Mouse (Mus musculus): Measurements from ENCODE around the gene Samd13.
A peak's percentile ranks its signal among the peaks of the same experiment; 100 is the strongest.

Samd13 gene

DNA sequence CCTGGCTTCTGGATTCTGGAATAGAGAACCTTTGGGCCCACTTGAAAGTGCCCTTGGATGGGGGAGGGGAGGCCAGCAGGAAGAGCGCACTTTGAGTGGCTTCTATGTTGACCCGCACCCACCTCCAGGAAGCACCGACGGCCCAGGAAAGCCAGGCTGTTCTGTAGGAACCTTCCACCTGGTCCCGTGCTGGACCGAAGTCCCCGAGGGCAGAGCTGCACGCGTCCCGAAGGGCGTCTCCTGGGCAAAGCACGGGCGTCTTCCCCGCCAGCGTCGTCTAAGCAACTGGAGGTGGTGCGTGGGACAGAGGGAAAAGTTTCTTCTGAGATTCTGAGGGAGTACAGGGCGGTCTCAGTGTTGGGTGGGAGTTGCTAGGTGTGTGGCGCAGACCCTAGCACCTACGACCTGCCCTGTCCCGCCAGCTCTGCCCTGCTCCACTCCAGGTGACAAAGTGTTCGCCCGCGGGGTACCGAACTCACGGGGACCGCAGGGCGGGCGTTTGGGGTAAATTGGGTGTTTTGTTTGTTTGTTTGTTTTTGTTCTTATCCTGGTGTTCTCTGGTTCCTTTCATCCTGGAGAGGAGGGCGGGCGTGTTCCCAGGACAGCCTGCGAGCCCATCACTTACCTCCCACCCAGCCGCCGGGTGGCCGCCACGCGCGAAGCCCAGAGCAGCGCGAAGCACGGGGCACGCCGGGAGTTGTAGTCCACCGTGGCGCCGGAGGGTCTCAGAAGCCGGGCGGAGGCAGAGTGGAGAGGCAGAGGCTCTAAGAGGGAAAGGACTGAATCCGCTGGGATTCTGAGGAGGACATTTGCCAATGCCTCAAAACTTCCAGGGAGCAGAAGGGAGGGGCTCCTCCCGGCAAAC is at the start of gene Samd13:
TSS of gene Samd13 (minus strand) at position 782 of the 865 bp plus-strand sequence.
- peak; percentile 46 for DNase-seq (ENCODE audit: low spot score)

DNA sequence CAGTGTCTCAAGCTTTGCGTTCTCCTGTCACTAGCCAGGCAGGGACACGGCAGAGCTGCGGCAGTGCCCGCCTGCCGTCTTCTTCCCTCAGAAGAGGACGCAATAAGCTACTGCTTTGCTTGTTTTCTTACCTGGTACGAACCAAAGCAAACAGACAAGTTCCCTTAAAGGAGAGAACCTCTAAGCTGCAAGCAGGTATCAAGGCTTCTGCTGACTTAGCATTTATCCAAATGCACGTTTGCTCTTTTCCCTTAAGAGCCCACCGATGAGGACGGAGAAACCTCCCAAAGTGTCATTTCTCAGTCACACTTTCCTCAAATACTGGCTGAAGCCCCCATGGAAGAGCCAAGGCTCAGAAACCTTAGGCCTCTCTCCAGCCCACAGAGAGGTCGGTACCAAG is 46.1 kb upstream of the Samd13 start:
- no peak for DNase-seq (ENCODE audit: low spot score)

DNA sequence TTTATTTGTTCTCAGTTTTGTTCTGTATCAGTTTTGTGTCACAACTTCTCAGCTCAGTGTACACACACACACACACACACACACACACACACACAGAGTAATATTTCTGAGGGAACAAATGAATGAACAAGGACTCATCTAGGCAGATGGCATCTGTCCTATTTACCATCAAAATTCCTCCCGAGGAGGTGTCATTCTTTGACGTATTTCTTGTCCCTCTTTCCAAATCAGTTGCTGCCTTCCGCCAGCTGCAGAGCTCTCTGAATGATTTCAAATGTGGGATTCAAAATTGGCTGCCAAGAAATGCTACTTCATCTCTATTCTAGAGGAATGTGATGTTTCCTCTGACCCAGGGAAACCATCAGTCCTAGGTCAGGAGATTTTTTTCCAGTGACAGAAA is 37.6 kb upstream of the Samd13 start:
- DNase-seq (ENCODE audit: low spot score) = no peak

DNA sequence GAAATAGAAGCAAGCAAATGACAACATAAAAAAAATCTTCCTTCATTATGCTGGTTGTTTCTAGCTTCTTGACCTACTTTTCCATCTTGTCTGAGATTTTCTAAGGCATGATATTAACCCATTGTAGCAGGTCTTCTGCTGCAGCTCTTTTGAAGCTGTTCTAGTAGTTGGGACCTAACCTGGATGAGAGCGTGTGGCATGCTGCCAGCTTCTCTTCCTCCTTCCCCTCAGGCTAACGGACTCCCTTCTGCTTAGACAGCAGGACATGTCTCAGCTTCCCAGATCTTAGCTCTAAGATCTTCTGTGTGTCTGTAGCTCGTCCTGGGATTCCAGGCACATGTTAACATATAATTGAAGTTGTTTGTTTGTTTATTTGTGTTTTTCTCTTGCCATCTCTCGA is 34.3 kb upstream of the Samd13 start:
- no peak for DNase-seq (ENCODE audit: low spot score)

DNA sequence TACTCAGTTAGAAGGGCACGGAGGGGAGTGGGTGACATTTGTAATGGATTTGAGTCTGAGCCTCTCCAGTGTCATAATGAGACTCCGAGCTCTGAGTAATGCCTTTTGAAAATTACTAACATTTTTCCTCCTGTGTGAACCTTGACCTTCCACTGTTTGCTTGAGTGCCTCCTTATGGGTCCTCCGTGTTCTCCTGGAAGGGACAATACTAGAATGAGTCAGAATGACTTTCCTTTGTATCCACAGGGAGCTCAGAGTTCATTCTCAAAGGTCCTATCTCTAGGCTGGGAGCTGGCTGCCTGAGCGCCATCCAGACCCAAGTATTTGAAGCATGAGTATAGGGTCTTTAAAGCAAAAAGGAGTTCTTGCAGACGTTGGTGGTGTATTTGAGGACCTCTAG is 32.9 kb upstream of the Samd13 start:
- DNase-seq (ENCODE audit: low spot score) = no peak

DNA sequence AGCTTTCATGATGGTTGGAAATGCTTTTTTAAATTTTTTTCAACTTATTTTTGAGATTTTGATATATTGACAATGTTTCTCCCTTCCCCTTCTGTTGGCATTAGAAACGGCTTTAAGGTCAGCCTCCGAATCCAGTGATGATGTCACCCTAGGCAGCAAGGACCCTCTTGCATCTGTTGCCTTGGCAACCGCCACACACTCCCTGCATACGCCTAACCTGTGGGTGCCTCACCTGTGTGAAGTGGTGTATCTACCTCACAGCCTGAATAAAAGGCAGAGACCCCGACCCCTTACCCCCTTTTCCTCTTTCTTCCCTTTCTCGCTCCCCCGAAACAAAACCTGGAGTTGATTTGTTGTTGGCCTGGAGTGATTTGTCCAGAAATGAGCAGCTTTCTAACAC is 26.9 kb upstream of the Samd13 start:
- no peak for DNase-seq (ENCODE audit: low spot score)

DNA sequence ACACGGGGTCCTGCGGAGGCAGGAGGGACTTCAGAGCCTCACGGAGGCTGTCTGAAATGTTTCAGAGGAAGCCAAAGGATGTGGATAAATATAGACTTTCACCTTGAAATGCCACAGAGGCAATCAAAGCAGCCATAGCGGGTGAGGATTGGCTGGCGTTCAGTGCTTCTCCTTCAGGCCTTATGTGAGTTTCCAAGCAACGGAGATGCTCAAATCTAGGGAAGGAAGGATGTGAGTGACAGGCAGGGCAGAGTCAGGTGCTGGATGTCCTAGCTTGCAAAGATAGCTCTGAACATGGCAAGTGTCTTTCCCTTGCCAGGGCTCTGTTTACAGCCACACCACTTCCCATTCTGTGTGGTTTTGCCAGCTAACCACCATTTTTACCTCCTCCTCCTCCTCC is 26.2 kb upstream of the Samd13 start:
- no peak for DNase-seq (ENCODE audit: low spot score)

DNA sequence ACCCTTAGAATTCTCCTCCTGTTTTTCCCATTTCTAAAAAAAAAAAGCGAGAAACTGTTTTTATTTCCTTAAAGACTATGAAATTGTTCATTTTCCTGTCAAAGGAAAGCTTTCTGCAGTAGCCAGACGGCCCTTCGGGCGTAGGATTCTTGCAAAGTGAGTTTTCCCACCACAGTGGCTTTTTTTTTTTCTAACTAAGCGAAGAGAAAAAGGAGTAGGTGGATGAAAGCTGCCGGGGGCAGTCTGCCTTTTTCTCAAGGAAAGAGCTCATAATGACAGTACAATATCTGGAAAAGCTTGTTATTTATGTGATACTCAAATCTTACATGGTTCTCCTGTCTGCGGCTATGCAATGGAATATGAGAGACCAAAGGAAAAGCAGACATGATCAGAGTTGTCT is 25.7 kb upstream of the Samd13 start:
- DNase-seq (ENCODE audit: low spot score) = no peak

DNA sequence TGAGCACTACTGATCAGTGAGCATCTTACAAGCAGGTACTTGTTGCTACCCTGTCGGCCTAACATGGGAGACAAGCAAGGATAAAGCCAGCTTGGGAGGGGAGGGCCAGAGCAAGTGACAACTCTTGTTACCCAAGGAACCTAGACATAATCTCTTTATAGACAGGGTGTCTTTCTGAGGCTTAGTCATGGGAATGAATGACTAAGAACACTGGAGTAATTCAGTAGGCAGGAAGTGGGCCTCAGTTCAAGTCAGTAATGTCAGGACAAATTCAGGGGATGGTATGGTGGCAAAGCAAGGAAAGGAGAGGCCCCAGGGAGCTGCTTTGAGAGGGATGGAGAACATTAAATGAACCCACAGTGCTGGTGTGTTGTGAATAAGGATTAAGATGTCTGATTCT is 23.7 kb upstream of the Samd13 start:
- no peak for DNase-seq (ENCODE audit: low spot score)

DNA sequence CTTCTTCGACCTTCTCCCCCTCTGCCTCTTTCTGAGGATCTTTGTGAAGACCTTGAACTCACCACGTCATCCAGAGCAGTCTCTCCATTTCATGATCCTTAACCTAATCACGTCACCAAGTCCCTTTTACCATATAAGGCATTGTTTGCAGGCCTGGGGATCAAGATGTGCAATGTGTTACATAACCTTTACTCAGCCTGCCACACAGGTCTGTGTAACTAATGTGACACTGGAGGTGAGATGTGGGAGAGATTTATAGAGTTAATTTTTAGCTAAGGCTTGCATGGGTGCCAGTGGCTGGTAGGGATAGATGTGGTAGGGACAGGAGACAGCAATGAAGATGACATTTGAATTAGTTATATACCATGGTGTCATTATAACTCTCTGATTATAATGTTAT is 23.0 kb upstream of the Samd13 start:
- no peak for DNase-seq (ENCODE audit: low spot score)

DNA sequence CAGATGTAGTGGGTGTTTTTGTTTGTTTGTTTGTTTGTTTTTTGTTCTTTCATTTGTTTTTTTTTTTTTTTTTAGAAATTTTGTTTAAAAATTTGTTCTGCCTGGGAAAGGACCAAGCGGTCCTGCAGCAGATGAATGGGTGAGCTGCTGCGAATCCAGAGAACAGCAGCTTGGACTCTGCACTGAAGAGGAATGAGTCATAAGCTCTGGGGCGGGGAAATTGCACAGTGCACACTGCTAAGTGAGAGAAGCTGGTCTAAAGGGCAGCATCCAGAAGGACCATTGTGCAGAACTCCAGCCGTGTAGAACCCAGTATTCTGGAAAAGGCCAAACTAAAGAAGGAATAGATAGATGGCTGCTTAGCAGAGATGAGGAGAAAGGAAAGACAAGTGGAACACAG is 18.7 kb upstream of the Samd13 start:
- DNase-seq (ENCODE audit: low spot score) = no peak

DNA sequence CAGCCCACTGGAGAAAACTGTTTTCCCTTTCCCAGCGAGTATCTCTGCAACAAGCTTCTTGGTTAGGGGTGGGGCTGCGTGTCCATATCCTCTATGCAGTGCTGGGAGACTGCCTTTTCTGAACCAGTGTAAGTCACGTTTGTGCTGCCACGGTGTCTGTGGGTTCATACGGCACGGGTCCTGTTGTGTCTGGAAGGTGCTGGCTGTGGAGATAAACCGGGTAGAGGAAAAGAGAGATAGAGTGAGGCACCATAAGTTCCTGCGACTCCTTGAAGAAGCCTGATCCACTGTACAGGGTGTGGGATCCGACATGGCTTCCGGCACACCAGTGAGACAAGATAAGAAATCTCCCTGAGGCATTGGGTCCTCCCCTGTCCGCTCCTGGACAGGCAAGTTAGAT is 14.7 kb upstream of the Samd13 start:
- DNase-seq (ENCODE audit: low spot score) = no peak

DNA sequence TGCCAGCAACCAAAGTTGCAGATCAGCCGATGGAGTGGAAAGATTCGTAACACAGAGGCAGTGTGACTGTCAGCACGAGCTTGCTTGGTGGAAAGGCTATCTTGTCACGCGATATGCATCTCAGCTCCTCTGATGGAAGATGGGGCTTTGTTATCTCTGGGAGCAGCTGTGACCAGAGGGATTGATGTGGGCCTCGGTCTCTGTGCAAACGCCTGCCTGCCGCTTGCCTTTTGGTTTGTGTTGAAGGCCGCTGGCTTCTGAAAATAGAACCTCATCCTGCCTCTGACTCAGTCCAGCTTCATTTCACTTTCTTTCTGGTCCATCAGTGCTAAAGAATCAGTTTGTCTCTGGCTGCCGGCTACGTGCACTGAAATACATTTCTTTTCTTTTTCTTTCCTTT is 13.6 kb upstream of the Samd13 start:
- no peak for DNase-seq (ENCODE audit: low spot score)

DNA sequence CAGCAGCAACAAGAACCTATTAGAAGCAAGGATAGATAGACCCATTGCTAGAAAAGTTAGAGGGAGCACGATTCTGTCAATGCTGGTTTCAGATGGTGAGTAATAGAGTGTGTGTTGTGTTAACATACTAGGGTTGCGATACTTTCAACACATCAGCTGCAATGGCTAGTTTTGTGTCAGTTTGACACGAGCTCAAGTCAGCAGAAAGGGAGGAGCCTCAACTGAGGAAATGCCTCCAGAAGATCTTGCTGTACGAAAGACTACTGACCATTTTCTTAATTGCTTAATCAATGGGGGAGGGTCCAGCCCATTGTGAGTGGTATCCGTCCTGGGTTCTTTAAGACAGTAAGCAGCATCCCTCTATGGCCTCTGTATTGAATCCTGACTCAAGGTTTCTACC is 7.2 kb upstream of the Samd13 start:
- DNase-seq (ENCODE audit: low spot score) = no peak

DNA sequence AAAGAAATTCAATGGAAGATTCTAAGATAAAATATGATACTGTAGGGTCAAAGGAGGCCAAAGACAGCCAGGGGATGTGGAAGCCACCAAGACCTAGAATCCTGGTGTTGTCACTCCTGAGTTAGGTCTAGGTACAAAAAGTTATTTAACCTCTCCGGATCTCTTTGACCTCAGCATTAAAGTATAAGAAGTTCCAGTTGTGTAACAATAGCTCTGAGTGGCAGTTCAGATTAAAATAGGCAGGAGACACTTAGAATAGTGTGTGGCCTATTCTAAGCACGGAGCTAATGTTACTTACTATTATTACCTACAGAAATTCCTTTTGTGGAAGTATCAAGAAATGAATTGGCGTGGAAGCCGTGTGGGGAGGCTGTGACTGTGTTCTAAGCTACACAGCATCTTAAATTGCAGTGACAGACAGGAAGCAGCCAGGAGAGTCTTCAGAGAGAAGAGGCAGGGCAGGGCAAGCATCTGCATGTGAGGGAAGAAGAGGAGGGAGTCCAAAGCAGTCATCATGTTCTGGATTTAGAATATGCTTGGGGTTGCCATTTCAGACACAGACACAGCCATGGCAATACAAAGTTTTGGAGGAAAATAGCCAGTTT is 1.8 kb upstream of the Samd13 start:
- DNase-seq (ENCODE audit: low spot score) = no peak

DNA sequence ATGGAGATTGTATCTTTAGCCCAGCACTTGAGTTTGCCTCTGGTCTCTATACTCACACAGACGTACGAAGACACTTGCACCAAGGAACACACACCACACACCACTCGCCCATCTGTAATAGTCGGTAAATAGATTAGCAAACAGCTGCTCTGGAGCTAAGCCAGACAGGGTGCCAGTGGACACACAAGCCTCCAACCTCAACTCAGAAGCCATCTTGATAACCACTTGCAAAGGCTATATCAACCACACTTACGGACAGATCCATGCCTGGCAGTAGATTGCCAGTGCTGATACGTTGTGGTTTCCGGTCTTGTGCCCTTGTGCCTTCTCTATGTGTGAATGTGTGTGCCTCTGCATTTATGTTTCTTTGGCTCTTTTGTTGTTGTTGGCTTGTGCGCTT is 1.0 kb upstream of the Samd13 start:
- no peak for DNase-seq (ENCODE audit: low spot score)

DNA sequence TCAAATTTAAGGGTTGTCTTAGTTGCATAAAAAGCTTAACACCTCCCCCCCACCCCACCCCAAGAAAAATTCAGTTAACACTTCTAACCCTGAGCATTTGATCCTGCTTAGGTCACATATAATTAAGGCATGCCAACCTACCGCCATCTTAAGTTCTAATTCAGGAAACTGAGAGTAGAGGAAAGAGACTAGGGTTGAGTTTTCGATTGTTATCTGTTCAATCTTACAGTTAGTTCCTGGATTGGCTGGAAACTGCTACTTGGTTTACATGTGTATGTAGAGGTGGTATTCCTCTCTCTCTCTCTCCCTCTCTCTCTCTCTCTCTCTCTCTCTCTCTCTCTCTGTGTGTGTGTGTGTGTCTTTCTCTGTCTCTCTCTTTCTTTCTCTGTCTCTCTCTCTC is 2.3 kb downstream of the Samd13 start:
- DNase-seq (ENCODE audit: low spot score) = no peak

DNA sequence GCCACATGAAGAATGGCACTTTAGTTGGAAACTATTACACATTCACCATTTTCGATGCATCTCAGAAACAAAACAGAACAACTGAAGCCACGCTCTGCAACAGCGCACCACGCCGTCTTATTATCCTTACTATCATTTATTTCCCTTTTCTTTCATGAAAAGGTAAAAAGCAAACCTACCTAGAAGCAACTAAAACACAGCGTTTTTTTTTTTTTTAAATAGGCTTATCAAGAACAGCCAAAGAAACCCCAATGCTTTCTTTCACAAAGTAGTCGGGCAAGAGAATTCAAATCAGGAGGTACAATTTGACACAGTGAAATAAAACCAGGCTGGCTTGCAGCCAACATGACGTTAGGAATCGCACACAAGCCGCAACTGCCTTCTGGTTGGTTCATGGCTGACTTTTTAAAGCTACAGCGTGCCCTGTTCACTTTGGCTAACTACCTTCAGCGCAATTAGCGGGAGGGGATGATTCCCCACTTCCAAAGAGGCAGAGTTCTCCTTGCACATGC is 3.2 kb downstream of the Samd13 start:
- DNase-seq (ENCODE audit: low spot score) = peak; percentile 44

DNA sequence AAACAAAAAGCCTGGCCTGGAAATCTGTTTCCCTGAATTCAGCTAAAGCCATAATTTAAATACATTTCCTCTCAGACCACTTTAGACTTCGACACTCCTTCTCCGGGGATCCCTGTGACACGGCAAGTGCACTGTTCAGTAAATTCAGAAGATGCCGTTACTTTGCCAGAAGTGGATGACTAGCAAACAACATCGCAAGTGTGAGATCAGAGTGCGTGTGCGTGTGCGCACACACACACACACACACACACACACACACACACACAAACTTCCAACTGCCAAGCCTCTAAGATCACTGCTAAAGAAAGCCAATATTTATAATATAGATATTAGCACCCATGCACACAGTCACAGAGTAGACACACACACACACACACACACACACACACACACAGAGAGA is 3.7 kb downstream of the Samd13 start:
- DNase-seq (ENCODE audit: low spot score) = no peak

DNA sequence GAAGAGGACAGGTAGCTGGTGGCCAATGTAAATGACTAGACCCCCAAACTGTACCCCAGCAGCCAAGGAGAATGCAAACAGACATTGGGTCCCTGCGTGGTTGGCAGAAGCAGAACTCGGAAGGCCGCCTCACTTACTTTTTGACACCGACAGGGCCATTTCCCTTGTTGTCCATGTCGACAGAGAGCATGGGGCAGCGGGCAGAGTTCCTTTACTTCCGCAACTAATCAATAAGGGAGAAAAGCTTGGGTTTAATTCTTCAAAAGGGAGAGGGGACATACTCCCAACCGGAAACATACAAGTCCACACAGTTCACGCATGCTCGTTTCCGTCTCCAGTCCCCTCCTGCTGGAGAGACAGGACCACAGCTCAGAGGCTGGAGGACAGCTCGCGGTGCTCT is 4.8 kb downstream of the Samd13 start:
- DNase-seq (ENCODE audit: low spot score) = no peak

DNA sequence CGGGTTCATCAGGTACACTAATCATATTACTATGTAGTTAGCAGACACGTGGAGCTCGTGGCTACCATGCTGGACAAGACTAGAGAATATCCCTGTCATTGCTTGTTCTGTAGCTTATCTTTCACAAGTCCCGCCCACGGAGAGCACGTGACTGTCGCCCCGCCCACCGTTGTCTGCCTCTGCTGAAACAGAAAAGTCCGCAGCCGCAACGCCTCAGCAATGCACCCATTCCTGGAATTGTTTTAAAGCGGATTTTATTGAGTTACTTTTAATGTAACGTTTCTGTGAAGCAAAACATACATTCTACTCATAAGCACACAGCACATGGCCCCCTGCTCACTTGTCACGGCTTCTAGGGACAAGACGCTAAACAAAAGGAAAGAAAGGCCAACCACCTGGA is 5.7 kb downstream of the Samd13 start:
- no peak for DNase-seq (ENCODE audit: low spot score)

DNA sequence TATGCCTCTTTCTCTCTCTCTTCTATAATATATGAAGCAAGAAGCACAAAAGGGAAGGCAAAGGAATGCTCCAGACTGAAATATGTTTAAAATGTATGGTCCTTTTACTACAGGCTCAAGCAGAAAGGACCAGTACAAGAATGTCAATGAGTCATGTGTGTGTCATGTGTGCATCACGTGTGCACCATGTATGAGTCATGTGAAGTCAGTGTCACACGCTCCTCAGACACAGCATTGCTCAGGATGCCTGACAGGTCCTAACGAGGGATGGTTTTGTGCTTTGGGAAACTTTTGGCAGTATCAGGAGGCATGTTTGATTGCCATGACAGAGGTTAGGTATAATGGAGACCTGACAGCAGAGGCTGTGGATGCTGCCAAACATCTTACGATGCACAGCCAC is 9.2 kb downstream of the Samd13 start:
- DNase-seq (ENCODE audit: low spot score) = no peak

DNA sequence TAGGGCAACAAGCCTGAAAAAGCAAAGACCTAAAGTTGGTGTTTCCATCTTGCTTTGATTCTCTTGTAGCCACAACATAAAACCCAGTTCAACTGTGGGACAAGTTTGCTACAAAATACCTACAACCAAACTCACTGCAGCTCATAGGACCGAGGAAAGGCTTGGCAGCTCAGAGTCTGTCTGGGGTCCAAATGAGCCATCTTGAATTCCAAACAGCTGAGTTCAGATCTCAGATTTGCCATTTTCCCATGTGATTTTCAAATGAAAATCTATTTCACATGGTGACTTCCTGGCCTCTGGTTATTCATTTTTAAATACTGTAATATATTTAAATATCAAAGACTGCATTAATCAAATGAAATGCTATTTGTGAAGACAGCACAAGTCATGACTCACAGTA is 10.3 kb downstream of the Samd13 start:
- no peak for DNase-seq (ENCODE audit: low spot score)

DNA sequence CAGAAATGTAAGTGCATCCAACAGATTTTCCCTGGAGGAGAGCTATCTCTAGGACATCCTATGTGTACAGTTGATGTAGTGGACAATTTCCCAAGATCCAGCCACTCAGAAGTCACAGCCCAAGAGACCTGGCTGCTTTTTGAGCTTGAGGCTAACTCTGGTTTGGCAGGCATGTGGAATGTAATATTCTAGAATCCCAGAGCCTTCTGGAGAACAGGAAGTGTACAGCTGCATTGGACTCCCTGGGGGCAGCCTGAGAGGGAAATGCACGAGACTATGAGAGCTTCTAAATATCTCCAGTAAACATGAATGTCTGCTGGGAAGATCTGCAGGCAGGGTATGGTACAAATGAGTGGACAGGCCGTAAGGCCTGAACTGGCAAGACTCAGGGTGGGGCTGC is 14.3 kb downstream of the Samd13 start:
- no peak for DNase-seq (ENCODE audit: low spot score)

Data from ovary, postnatal 14 days (tissue).